Mouse (Mus musculus) ES-Bruce4 (cell line): ENCODE measurements around the gene Man2b2. TPM values are rescaled to one million over a fixed set of nuclear protein-coding genes. Genes with fewer than 3 reads are reported as not detected.

Experiments used
- H3K27ac ChIP-seq: 2 replicates; pipeline ENCODE4 v1.5.1; 2012; ENCODE audit warnings: low read length, inconsistent platforms; ENCODE audit not compliant: insufficient read depth
- H3K27me3 ChIP-seq: 2 replicates; pipeline ENCODE4 v1.6.1; 2012; ENCODE audit warnings: mild to moderate bottlenecking, low read length, inconsistent platforms; ENCODE audit not compliant: control insufficient read depth, poor library complexity, insufficient read depth, severe bottlenecking
- H3K36me3 ChIP-seq: 2 replicates; pipeline ENCODE4 v1.6.1; 2012; ENCODE audit warnings: inconsistent platforms, mild to moderate bottlenecking, low read length, moderate library complexity; ENCODE audit not compliant: control insufficient read depth, poor library complexity, insufficient read depth, severe bottlenecking
- H3K4me1 ChIP-seq: one replicate; pipeline ENCODE4 v1.8.1; 2011; ENCODE audit warnings: low read length; ENCODE audit not compliant: control insufficient read depth, insufficient read depth
- H3K4me3 ChIP-seq: 2 replicates; pipeline ENCODE4 v1.5.1; 2011; ENCODE audit warnings: low read depth, mild to moderate bottlenecking, low read length
- H3K9ac ChIP-seq: 2 replicates; pipeline ENCODE4 v1.6.1; 2012; ENCODE audit warnings: low read depth, mild to moderate bottlenecking, inconsistent platforms; ENCODE audit not compliant: poor library complexity, severe bottlenecking
- H3K9me3 ChIP-seq: replicated peaks from 2 replicates; pipeline ENCODE4 v1.6.1; 2012; ENCODE audit warnings: mild to moderate bottlenecking, low read length, inconsistent platforms; ENCODE audit not compliant: control insufficient read depth, poor library complexity, insufficient read depth, severe bottlenecking
- CTCF ChIP-seq: IDR thresholded peaks from one replicate; pipeline ENCODE4 v1.8.1; 2011; ENCODE audit warnings: low read depth, low read length
- EP300 ChIP-seq: IDR thresholded peaks from 2 replicates; pipeline ENCODE4 v1.6.1; 2011; ENCODE audit warnings: low read depth, low read length; ENCODE audit not compliant: insufficient read depth
- POLR2A ChIP-seq: IDR thresholded peaks from one replicate; pipeline ENCODE4 v1.8.1; 2011; ENCODE audit warnings: low read length; ENCODE audit not compliant: insufficient read depth
- polyA plus RNA-seq: library from polyadenylated mRNA; stranded (reverse); fragments of >200 nt; gene quantifications from 2 replicates; pipeline ENCODE4 v1.2.4, GENCODE M21; 2011; ENCODE audit warnings: low read depth; ENCODE audit not compliant: missing spikeins, insufficient read depth, insufficient read length

Man2b2 gene
- polyA plus RNA-seq, 1 experiment: 10.5 TPM

- Histone ChIP-seq H3K27ac (no peak overlapping the region), H3K4me1 (no peaks in the 10 kb centered on the region), H3K9me3 (no peaks in the 10 kb centered on the region), H3K36me3 (no peaks in the 10 kb centered on the region), H3K27me3 (peaks cover 17% of the 10 kb centered on the region), H3K9ac (peak overlapping the region; percentile 79), H3K4me3 (peak overlapping the region; percentile 55)
- no peak for TF ChIP-seq CTCF
- no peak for TF ChIP-seq EP300
- no peak for TF ChIP-seq POLR2A
Measured at GRCm38 (mm10) chr5:36869578-36870236, 39.3 kb upstream of the Man2b2 start.

GRCm38 (mm10) chr5:36869186-36869577 is 38.7 kb upstream of the Man2b2 start:
- Histone ChIP-seq H3K36me3 (no peaks in the 10 kb centered on the region), H3K27me3 (peaks cover 17% of the 10 kb centered on the region), H3K4me3 (peak overlapping the region; percentile 55), H3K9me3 (no peaks in the 10 kb centered on the region), H3K9ac (peak overlapping the region; percentile 79), H3K4me1 (no peaks in the 10 kb centered on the region), H3K27ac (no peak overlapping the region)
- TF ChIP-seq CTCF: no peak
- TF ChIP-seq POLR2A: no peak

- no peaks in the 10 kb centered on the region for H3K36me3 ChIP-seq
- peak within 1 kb of the TSS; percentile 72 for H3K4me3 ChIP-seq
- H3K4me1 ChIP-seq: no peaks in the 10 kb centered on the region
- no peak within 1 kb of the TSS for H3K27ac ChIP-seq
- peaks cover 17% of the 10 kb centered on the region for H3K27me3 ChIP-seq
- TF ChIP-seq CTCF (no peak), EP300 (no peak), POLR2A (no peak)
- H3K9me3 ChIP-seq: no peaks in the 10 kb centered on the region
- peak within 1 kb of the TSS; percentile 79 for H3K9ac ChIP-seq
Measured at GRCm38 (mm10) chr5:36868266-36869090, 38.0 kb upstream of the Man2b2 start, which contains the start of gene Ppp2r2c. Gene Ppp2r2c (plus strand): TSS chr5:36868513.

GRCm38 (mm10) chr5:36867561-36867960 is 37.1 kb upstream of the Man2b2 start:
- Histone ChIP-seq H3K4me1 (no peaks in the 10 kb centered on the region), H3K9ac (no peak overlapping the region), H3K27ac (no peak overlapping the region), H3K4me3 (no peak overlapping the region), H3K36me3 (no peaks in the 10 kb centered on the region), H3K9me3 (no peaks in the 10 kb centered on the region), H3K27me3 (peaks cover 17% of the 10 kb centered on the region)
- TF ChIP-seq POLR2A (no peak), CTCF (no peak), EP300 (no peak)

- no peak for TF ChIP-seq POLR2A
- no peak for TF ChIP-seq EP300
- TF ChIP-seq CTCF: no peak
- Histone ChIP-seq H3K4me3 (no peak overlapping the region), H3K9me3 (no peaks in the 10 kb centered on the region), H3K9ac (no peak overlapping the region), H3K27me3 (peaks cover 17% of the 10 kb centered on the region), H3K27ac (no peak overlapping the region), H3K4me1 (no peaks in the 10 kb centered on the region), H3K36me3 (no peaks in the 10 kb centered on the region)
Measured at GRCm38 (mm10) chr5:36866701-36867250, 36.3 kb upstream of the Man2b2 start.

GRCm38 (mm10) chr5:36861084-36861483 is 30.6 kb upstream of the Man2b2 start:
- Histone ChIP-seq H3K9ac (no peak overlapping the region), H3K27me3 (no peaks in the 10 kb centered on the region), H3K9me3 (no peaks in the 10 kb centered on the region), H3K4me3 (no peak overlapping the region), H3K36me3 (no peaks in the 10 kb centered on the region), H3K4me1 (no peaks in the 10 kb centered on the region), H3K27ac (no peak overlapping the region)
- TF ChIP-seq POLR2A (no peak), CTCF (no peak), EP300 (no peak)
